Mouse (Mus musculus): ENCODE data around the gene Zfp651.

- no peak for TF ChIP-seq CTCF (IDR thresholded peaks at IDR 0.05; ENCODE audit: control insufficient read depth, insufficient read depth, insufficient read length)
- no peak for TF ChIP-seq MAX (IDR thresholded peaks at IDR 0.05)
- TF ChIP-seq USF1 (IDR thresholded peaks at IDR 0.05; ENCODE audit: low read depth) = no peak
- TF ChIP-seq MYOD1 (IDR thresholded peaks at IDR 0.05; ENCODE audit: control insufficient read depth, insufficient read length, low read depth) = no peak
- no peak for TF ChIP-seq MYOG (IDR thresholded peaks at IDR 0.05; ENCODE audit: control insufficient read depth, extremely low read depth, insufficient read length)
- no peak for TF ChIP-seq FOSL1 (IDR thresholded peaks at IDR 0.05; ENCODE audit: insufficient read depth, low read length, poor library complexity, severe bottlenecking)
Observed at GRCm38 (mm10) chr9:121802747-121803146, 43.6 kb downstream of the Zfp651 start.
